In the genomic region with DNA sequence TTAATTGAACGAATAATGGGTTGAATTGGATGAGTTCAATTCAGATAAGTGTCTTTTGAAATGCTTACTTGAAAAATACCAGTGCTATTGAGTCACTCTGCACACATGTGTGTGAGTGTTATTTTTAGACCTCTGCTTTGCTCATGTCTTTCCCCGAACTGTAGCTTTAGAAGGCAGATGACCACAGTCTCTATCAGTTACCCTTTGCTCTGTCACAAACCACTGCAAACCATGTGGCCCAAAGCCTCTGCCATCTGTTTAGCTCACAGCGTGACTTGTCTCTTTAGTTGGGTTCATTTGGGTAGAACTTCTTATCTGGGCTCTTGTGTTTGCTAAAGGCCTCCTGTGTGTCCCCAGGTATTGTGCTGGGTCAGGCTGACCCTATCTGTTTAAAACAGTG, we compare ENCODE assay signal across 17 mouse cellular contexts. TPM values are rescaled to one million over a fixed set of nuclear protein-coding genes. Genes with fewer than 3 reads are reported as not detected.
DNase-seq lines count a peak whose midpoint lies in the region; ATAC-seq and TF ChIP-seq lines count a peak whose summit lies in the region.
"Had no signal": no experiment of that assay in that cellular context is flagged by ENCODE, and none has a peak within 500 bp of the region (broad histone marks: within the 10 kb centered on the region; RNA-seq: fewer than 3 reads in every experiment).

No protein-coding gene starts in this region.

- 13% methylated on average over 3 of the region's 3 CpGs for WGBS in liver, adult 2 months
- 32% methylated on average over 3 of the region's 3 CpGs for WGBS in heart, embryonic 10.5 days
- 38% methylated on average over 3 of the region's 3 CpGs for WGBS in liver, embryonic 13.5 days (ENCODE audit: insufficient replicate concordance)
- 93% methylated on average over 3 of the region's 3 CpGs for WGBS in midbrain, embryonic 14.5 days
- 92% methylated on average over 3 of the region's 3 CpGs for WGBS in forebrain, embryonic 11.5 days

- H3K4me1 ChIP-seq in liver, adult 2 months (ENCODE audit: control insufficient read depth, insufficient read depth, low read length): peaks cover 9% of the 10 kb centered on the region
- peaks cover 16% of the 10 kb centered on the region; the same call in 1 of the 2 replicates for H3K4me1 ChIP-seq in heart, embryonic 10.5 days
- peaks cover 24% of the 10 kb centered on the region for H3K4me1 ChIP-seq in liver, embryonic 13.5 days (replicated peaks)
- no peaks in the 10 kb centered on the region for H3K4me1 ChIP-seq in midbrain, embryonic 14.5 days (ENCODE audit: control insufficient read depth, insufficient read depth, low read length)
- H3K4me1 ChIP-seq in forebrain, embryonic 11.5 days (replicated peaks; ENCODE audit: control insufficient read depth, insufficient read depth, low read length): no peaks in the 10 kb centered on the region
- H3K4me1 ChIP-seq: embryonic facial prominence, embryonic 15.5 days; hindbrain, embryonic 12.5 days; limb, embryonic 10.5 days; midbrain, embryonic 15.5 days had no signal

- H3K4me3 ChIP-seq in liver, adult 2 months (ENCODE audit: insufficient read depth, low read depth, low read length): no peak overlapping the region
- H3K4me3 ChIP-seq in heart, embryonic 10.5 days: no peak overlapping the region
- no peak overlapping the region for H3K4me3 ChIP-seq in liver, embryonic 13.5 days (replicated peaks)
- no peak overlapping the region for H3K4me3 ChIP-seq in midbrain, embryonic 14.5 days (replicated peaks; ENCODE audit: low read depth, low read length)
- no peak overlapping the region for H3K4me3 ChIP-seq in forebrain, embryonic 11.5 days (ENCODE audit: low read depth, low read length)
- H3K4me3 ChIP-seq: embryonic facial prominence, embryonic 15.5 days; hindbrain, embryonic 12.5 days; limb, embryonic 10.5 days; midbrain, embryonic 15.5 days had no signal

- no peak overlapping the region for H3K4me2 ChIP-seq in liver, embryonic 13.5 days
- H3K4me2 ChIP-seq in midbrain, embryonic 14.5 days (ENCODE audit: low read length): no peak overlapping the region
- H3K4me2 ChIP-seq in forebrain, embryonic 11.5 days (ENCODE audit: low read depth, low read length, severe bottlenecking): no peak overlapping the region
- H3K4me2 ChIP-seq: embryonic facial prominence, embryonic 15.5 days; hindbrain, embryonic 12.5 days; midbrain, embryonic 15.5 days had no signal

- H3K9ac ChIP-seq in liver, adult 2 months (ENCODE audit: low read depth, low read length): no peak overlapping the region
- no peak overlapping the region for H3K9ac ChIP-seq in liver, embryonic 13.5 days
- H3K9ac ChIP-seq in midbrain, embryonic 14.5 days (replicated peaks; ENCODE audit: low read length): no peak overlapping the region
- no peak overlapping the region for H3K9ac ChIP-seq in forebrain, embryonic 11.5 days (ENCODE audit: low read length)
- H3K9ac ChIP-seq: embryonic facial prominence, embryonic 15.5 days; hindbrain, embryonic 12.5 days; midbrain, embryonic 15.5 days had no signal

- peak; percentile 50; the same call in 1 of the 2 replicates for ATAC-seq in liver, embryonic 13.5 days (ENCODE audit: low read depth)
- no peak for ATAC-seq in monocyte, adult 5-6 weeks (replicated peaks; ENCODE audit: insufficient number of reproducible peaks, low FRiP score, low TSS enrichment, poor library complexity, severe bottlenecking)
- ATAC-seq in midbrain, embryonic 14.5 days (ENCODE audit: low FRiP score, low TSS enrichment): no peak
- no peak for ATAC-seq in forebrain, embryonic 11.5 days (replicated peaks; ENCODE audit: low FRiP score)
- ATAC-seq: activated CD4-positive, CD25-positive, alpha-beta regulatory T cell, adult 4 months; midbrain, embryonic 15.5 days had no signal

- H3K9me3 ChIP-seq in heart, embryonic 10.5 days: no peaks in the 10 kb centered on the region
- no peaks in the 10 kb centered on the region for H3K9me3 ChIP-seq in liver, embryonic 13.5 days (replicated peaks)
- H3K9me3 ChIP-seq in midbrain, embryonic 14.5 days (ENCODE audit: control insufficient read depth, low read length): no peaks in the 10 kb centered on the region
- no peaks in the 10 kb centered on the region for H3K9me3 ChIP-seq in forebrain, embryonic 11.5 days (ENCODE audit: control insufficient read depth, low read length)
- H3K9me3 ChIP-seq: embryonic facial prominence, embryonic 15.5 days; hindbrain, embryonic 12.5 days; limb, embryonic 10.5 days; midbrain, embryonic 15.5 days had no signal

- TF ChIP-seq POLR2A in liver, adult 2 months (IDR thresholded peaks at IDR 0.05; ENCODE audit: extremely low read depth, insufficient read depth, low read length): no peak

- peak; percentile 91 for DNase-seq in liver, adult 2 months (ENCODE audit: extremely low read depth, low read depth, low spot score)
- no peak for DNase-seq in liver
- DNase-seq in heart, embryonic 10.5 days (ENCODE audit: low spot score): peak; percentile 82
- no peak for DNase-seq in liver, embryonic 13.5 days
- DNase-seq in midbrain, embryonic 14.5 days: no peak
- no peak for DNase-seq in forebrain, embryonic 11.5 days (ENCODE audit: low spot score)
- DNase-seq: kidney, adult 2 months; right cerebral cortex, postnatal 14 days; thymus, postnatal 25 days had no signal

- H3K36me3 ChIP-seq in liver, adult 2 months (ENCODE audit: control insufficient read depth, insufficient read depth, low read length): peaks cover 25% of the 10 kb centered on the region
- H3K36me3 ChIP-seq in heart, embryonic 10.5 days: peaks cover 21% of the 10 kb centered on the region
- peaks cover 31% of the 10 kb centered on the region for H3K36me3 ChIP-seq in liver, embryonic 13.5 days
- peaks cover 64% of the 10 kb centered on the region for H3K36me3 ChIP-seq in midbrain, embryonic 14.5 days (ENCODE audit: control insufficient read depth, insufficient read depth, low read length)
- no peaks in the 10 kb centered on the region; the same call in 1 of the 2 replicates for H3K36me3 ChIP-seq in forebrain, embryonic 11.5 days (ENCODE audit: control insufficient read depth, insufficient read depth, low read length)

- H3K27ac ChIP-seq in liver, adult 2 months (replicated peaks; ENCODE audit: insufficient read depth, low read depth, low read length): peak overlapping the region; percentile 41; the same call in 1 of the 2 replicates
- peak overlapping the region; percentile 76 for H3K27ac ChIP-seq in heart, embryonic 10.5 days
- 0 out of 2 replicates have a peak overlapping the region, but pooled peaks have one; percentile 2 for H3K27ac ChIP-seq in liver, embryonic 13.5 days
- H3K27ac ChIP-seq in midbrain, embryonic 14.5 days (replicated peaks; ENCODE audit: low read depth, low read length): no peak overlapping the region
- H3K27ac ChIP-seq in forebrain, embryonic 11.5 days (ENCODE audit: low read depth, low read length): no peak overlapping the region
- H3K27ac ChIP-seq: embryonic facial prominence, embryonic 15.5 days; hindbrain, embryonic 12.5 days; limb, embryonic 10.5 days; midbrain, embryonic 15.5 days had no signal

- H3K27me3 ChIP-seq in liver, adult 2 months (ENCODE audit: control insufficient read depth, insufficient read depth, low read length): no peaks in the 10 kb centered on the region
- no peaks in the 10 kb centered on the region for H3K27me3 ChIP-seq in heart, embryonic 10.5 days (ENCODE audit: insufficient read depth, poor library complexity, severe bottlenecking)
- no peaks in the 10 kb centered on the region for H3K27me3 ChIP-seq in liver, embryonic 13.5 days
- no peaks in the 10 kb centered on the region for H3K27me3 ChIP-seq in midbrain, embryonic 14.5 days (ENCODE audit: control insufficient read depth, insufficient read depth, low read length)
- H3K27me3 ChIP-seq in forebrain, embryonic 11.5 days (ENCODE audit: control insufficient read depth, insufficient read depth, low read length): no peaks in the 10 kb centered on the region
- H3K27me3 ChIP-seq: embryonic facial prominence, embryonic 15.5 days; hindbrain, embryonic 12.5 days; midbrain, embryonic 15.5 days had no signal

- TF ChIP-seq CTCF in liver, adult 2 months (IDR thresholded peaks at IDR 0.05; ENCODE audit: low read depth, low read length): no peak

- no peaks in the 10 kb centered on the region; the same call in 1 of the 2 replicates for H3K79me2 ChIP-seq in liver, adult 2 months (ENCODE audit: control insufficient read depth, insufficient read depth, low read length)

RNA-seq across cellular contexts. Expression of gene Arhgap17, which starts 35.9 kb away (rescaled TPM):
- 4.9 and 5.6 TPM in 2 replicates for total RNA-seq in liver, adult 2 months (2014; rRNA removed)
- polyA plus RNA-seq in liver, adult 2 months (2012; rRNA removed): 6.4 and 8.6 TPM in 2 replicates
- polyA plus RNA-seq in heart, embryonic 10.5 days (2016; fragmentation: Nextera tagmentation; extraction: Ambion mirVana): 24.0 and 27.0 TPM in 2 replicates
- 8.5 and 12.0 TPM in 2 replicates for polyA plus RNA-seq in liver, embryonic 13.5 days (2015; fragmentation: Nextera tagmentation; extraction: Ambion mirVana)
- 32.6 to 77.7 TPM (median 39.3 TPM) in 3 replicates for total RNA-seq in monocyte, adult 5-6 weeks (2017)
- polyA plus RNA-seq in midbrain, embryonic 14.5 days (2014; fragmentation: Nextera tagmentation; extraction: Ambion mirVana): 8.1 and 12.0 TPM in 2 replicates
- 32.4 and 35.6 TPM in 2 replicates for polyA plus RNA-seq in forebrain, embryonic 11.5 days (2014; fragmentation: Nextera tagmentation; extraction: Ambion mirVana)

RNA-seq across cellular contexts. Expression of gene Lcmt1, which starts 36.0 kb away (rescaled TPM):
- 12.0 and 15.9 TPM in 2 replicates for total RNA-seq in liver, adult 2 months (2014; rRNA removed)
- 8.4 and 9.6 TPM in 2 replicates for polyA plus RNA-seq in liver, adult 2 months (2012; rRNA removed)
- 42.7 and 50.2 TPM in 2 replicates for polyA plus RNA-seq in heart, embryonic 10.5 days (2016; fragmentation: Nextera tagmentation; extraction: Ambion mirVana)
- 30.6 and 33.7 TPM in 2 replicates for polyA plus RNA-seq in liver, embryonic 13.5 days (2015; fragmentation: Nextera tagmentation; extraction: Ambion mirVana)
- 19.3 to 26.6 TPM (median 21.5 TPM) in 3 replicates for total RNA-seq in monocyte, adult 5-6 weeks (2017)
- polyA plus RNA-seq in midbrain, embryonic 14.5 days (2014; fragmentation: Nextera tagmentation; extraction: Ambion mirVana): 100 and 115 TPM in 2 replicates
- polyA plus RNA-seq in forebrain, embryonic 11.5 days (2014; fragmentation: Nextera tagmentation; extraction: Ambion mirVana): 60.6 and 63.5 TPM in 2 replicates

RNA-seq across cellular contexts. Expression of gene Aqp8, which starts 56.5 kb away (rescaled TPM):
- total RNA-seq in liver, adult 2 months (2014; rRNA removed): 73.2 and 128 TPM in 2 replicates
- polyA plus RNA-seq in liver, adult 2 months (2012; rRNA removed): 226 and 272 TPM in 2 replicates
- polyA plus RNA-seq in heart, embryonic 10.5 days (2016; fragmentation: Nextera tagmentation; extraction: Ambion mirVana): 1.4 and 1.7 TPM in 2 replicates
- polyA plus RNA-seq in liver, embryonic 13.5 days (2015; fragmentation: Nextera tagmentation; extraction: Ambion mirVana): 3.0 and 3.4 TPM in 2 replicates
- not detected in 3 replicates for total RNA-seq in monocyte, adult 5-6 weeks (2017)
- polyA plus RNA-seq in midbrain, embryonic 14.5 days (2014; fragmentation: Nextera tagmentation; extraction: Ambion mirVana): not detected in 2 replicates
- 1.1 TPM in 2 replicates for polyA plus RNA-seq in forebrain, embryonic 11.5 days (2014; fragmentation: Nextera tagmentation; extraction: Ambion mirVana)
- total RNA-seq: layer of hippocampus, adult 8-10 months had no signal
- polyA plus RNA-seq: activated CD4-positive, CD25-positive, alpha-beta regulatory T cell, adult 4 months; embryonic facial prominence, embryonic 15.5 days; midbrain, embryonic 15.5 days; neural tube, embryonic 14.5 days had no signal

Comparison
In these comparisons a context has a peak if more than half of its experiments do, and no peak if none do; other contexts are left out.
1. DNase-seq: peak in liver, adult 2 months (single experiment) and heart, embryonic 10.5 days (single experiment); none in liver (single experiment), liver, embryonic 13.5 days (single experiment), midbrain, embryonic 14.5 days (single experiment) and forebrain, embryonic 11.5 days (single experiment).
2. RNA of gene Aqp8, which starts 56.5 kb away (polyA plus RNA-seq): 226 to 272 TPM in liver, adult 2 months; 3.0 to 3.4 TPM in liver, embryonic 13.5 days, 1.4 to 1.7 TPM in heart, embryonic 10.5 days, 1.1 TPM in forebrain, embryonic 11.5 days and not detected in midbrain, embryonic 14.5 days; every median in the first group is over 10 times any median in the second.
3. H3K27ac ChIP-seq: peak in liver, adult 2 months (single experiment), heart, embryonic 10.5 days (single experiment) and liver, embryonic 13.5 days (single experiment); none in midbrain, embryonic 14.5 days (single experiment) and forebrain, embryonic 11.5 days (single experiment).